Mouse (Mus musculus): ENCODE measurements around the gene Zfp418.

GRCm38 (mm10) chr7:7187417-7188190 lies 16.5 kb downstream of the Zfp418 start:
- TF ChIP-seq POLR2A (IDR thresholded peaks at IDR 0.05; ENCODE audit: low read depth, low read length) (no peak), CTCF (IDR thresholded peaks at IDR 0.05; ENCODE audit: extremely low read depth, insufficient read depth, insufficient read length, insufficient replicate concordance) (no peak)

All from spleen, adult 2 months (tissue).